Mouse (Mus musculus) limb, embryonic 14.5 days (tissue): ENCODE measurements around the gene Eefsec. TPM values are rescaled to one million over a fixed set of nuclear protein-coding genes. Genes with fewer than 3 reads are reported as not detected.
A peak's percentile ranks its signal among the peaks of the same experiment; 100 is the strongest.

Source experiments
- ATAC-seq: fragments of 200-750 bp; cut with Nextera tagmentation; 2 replicates; pipeline ENCODE4 v1.8.0; 2017; ENCODE audit warnings: low read depth, moderate number of reproducible peaks, moderate TSS enrichment; ENCODE audit not compliant: low FRiP score
- DNase-seq: peaks from one replicate; pipeline ENCODE4 v3.0.0-alpha.2; 2015; ENCODE audit warnings: low spot score
- H3K27ac ChIP-seq: fragments of 300-500 bp; sonication (generic); replicated peaks from 2 replicates; pipeline ENCODE4 v1.5.1; 2014; ENCODE audit warnings: low read depth, mild to moderate bottlenecking, low read length, moderate library complexity, mixed read lengths
- H3K27me3 ChIP-seq: fragments of 300-500 bp; sonication (generic); 2 replicates; pipeline ENCODE4 v1.6.1; 2014; ENCODE audit warnings: low read length, mixed read lengths; ENCODE audit not compliant: control insufficient read depth, insufficient read depth
- H3K36me3 ChIP-seq: fragments of 300-500 bp; sonication (generic); 2 replicates; pipeline ENCODE4 v1.6.1; 2014; ENCODE audit warnings: mild to moderate bottlenecking, low read length, moderate library complexity, mixed read lengths; ENCODE audit not compliant: control insufficient read depth, insufficient read depth
- H3K4me1 ChIP-seq: fragments of 300-500 bp; sonication (generic); 2 replicates; pipeline ENCODE4 v1.6.1; 2014; ENCODE audit warnings: antibody characterized with exemption, low read length, mixed read lengths; ENCODE audit not compliant: control insufficient read depth, insufficient read depth
- H3K4me2 ChIP-seq: fragments of 300-500 bp; sonication (generic); replicated peaks from 2 replicates; pipeline ENCODE4 v1.6.1; 2014; ENCODE audit warnings: low read depth, mild to moderate bottlenecking, low read length, moderate library complexity; ENCODE audit not compliant: severe bottlenecking
- H3K4me3 ChIP-seq: fragments of 300-500 bp; sonication (generic); replicated peaks from 2 replicates; pipeline ENCODE4 v1.5.1; 2014; ENCODE audit warnings: low read length
- H3K9ac ChIP-seq: fragments of 300-500 bp; sonication (generic); 2 replicates; pipeline ENCODE4 v1.6.1; 2014; ENCODE audit warnings: mild to moderate bottlenecking, low read depth, low read length, moderate library complexity; ENCODE audit not compliant: severe bottlenecking
- H3K9me3 ChIP-seq: fragments of 300-500 bp; sonication (generic); 2 replicates; pipeline ENCODE4 v1.6.1; 2016; ENCODE audit warnings: low read length; ENCODE audit not compliant: control insufficient read depth
- POLR2A ChIP-seq: fragments of 200-500 bp; IDR thresholded peaks from 2 replicates; pipeline ENCODE4 v1.8.0; 2012; ENCODE audit warnings: inconsistent platforms, mild to moderate bottlenecking, moderate library complexity, borderline replicate concordance; ENCODE audit not compliant: insufficient read depth, insufficient read length; ENCODE audit errors: extremely low read depth
- WGBS: fragments of 180-500 bp; shearing (Covaris S2); extraction: QIAGEN DNeasy Blood & Tissue Kit; methylation state at CpG from one replicate; pipeline ENCODE4 v1.1.7; 2014; 5-methylcytosine and 5-hydroxymethylcytosine counted together
- polyA plus RNA-seq, 2 experiments: library from polyadenylated mRNA; depleted of rRNA in 1 of 2; stranded (reverse) in 1 of 2; unstranded in 1 of 2; fragments of >200 nt; fragmentation: Nextera tagmentation in 1 of 2; extraction: Ambion mirVana in 1 of 2; gene quantifications; 2 replicates each; pipeline versions ENCODE4 v1.2.1 to v1.2.3; 2012 to 2014

Gene Eefsec
- polyA plus RNA-seq, 2 experiments = 23.0 to 38.2 TPM

DNA sequence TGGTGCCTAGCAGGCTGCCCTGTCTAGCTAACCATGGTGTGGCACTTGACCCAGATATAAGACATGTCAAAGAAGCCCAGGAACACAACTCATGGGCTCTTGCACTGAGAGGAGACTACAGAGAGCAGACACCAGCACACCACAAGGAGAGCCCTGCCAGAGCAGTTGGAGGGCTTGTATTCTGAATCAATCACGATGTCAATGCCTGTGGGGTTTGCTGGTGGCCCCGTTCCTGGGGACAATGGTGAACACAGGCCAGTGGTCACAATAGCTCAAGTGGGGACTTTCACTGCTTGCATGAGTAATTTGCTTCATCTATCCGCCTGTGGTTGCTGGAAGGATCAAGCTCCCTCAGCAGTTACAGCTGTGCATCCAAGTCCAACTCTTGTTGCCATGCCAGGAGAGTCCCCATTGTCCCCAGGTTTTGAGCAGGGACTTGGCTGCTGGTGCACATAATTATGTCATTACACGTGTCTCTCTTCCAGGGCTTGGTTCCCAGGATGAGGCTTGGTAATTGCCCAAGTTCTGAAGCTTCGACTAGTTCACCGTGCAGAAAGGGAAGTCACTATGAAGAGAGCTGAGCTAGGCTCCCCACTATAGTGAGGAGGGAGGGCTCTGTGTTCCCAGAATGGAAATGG lies 156.1 kb downstream of the Eefsec start:
- Histone ChIP-seq H3K4me3 (no peak overlapping the region), H3K9ac (no peak overlapping the region), H3K27ac (no peak overlapping the region), H3K9me3 (no peaks in the 10 kb centered on the region), H3K36me3 (no peaks in the 10 kb centered on the region), H3K4me1 (no peaks in the 10 kb centered on the region), H3K4me2 (no peak overlapping the region), H3K27me3 (no peaks in the 10 kb centered on the region)
- WGBS = 85% methylated on average over 6 of the region's 6 CpGs
- peak; percentile 14 for DNase-seq
- ATAC-seq = no peak
- TF ChIP-seq POLR2A = no peak

DNA sequence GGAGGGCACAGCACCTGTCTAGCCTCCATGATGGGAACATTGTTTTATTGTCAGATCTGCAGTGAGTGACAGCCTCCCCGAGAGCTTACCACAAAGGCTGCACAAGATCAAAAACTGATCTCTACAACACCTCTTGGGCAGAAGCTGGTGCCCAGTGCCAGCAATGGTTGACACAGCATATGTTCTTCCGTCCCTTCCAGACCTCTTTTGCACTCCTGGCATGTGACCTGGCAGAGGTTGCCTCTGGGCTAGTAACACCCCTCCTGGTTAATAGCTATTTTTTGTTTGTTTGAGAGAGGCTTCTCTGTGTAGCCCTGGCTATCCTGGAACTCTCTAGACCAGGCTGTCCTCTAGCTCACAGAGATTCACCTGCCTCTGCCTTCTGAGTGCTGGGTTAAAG lies 168.2 kb downstream of the Eefsec start:
- H3K27me3 ChIP-seq = no peaks in the 10 kb centered on the region
- no peak overlapping the region for H3K27ac ChIP-seq
- WGBS = 87% methylated on average over 2 of the region's 2 CpGs
- no peak overlapping the region for H3K4me2 ChIP-seq
- peaks cover 3% of the 10 kb centered on the region; the same call in 1 of the 2 replicates for H3K36me3 ChIP-seq
- no peak for TF ChIP-seq POLR2A
- H3K9me3 ChIP-seq = no peaks in the 10 kb centered on the region
- ATAC-seq (no peak), DNase-seq (no peak)
- H3K4me3 ChIP-seq = no peak overlapping the region
- no peak overlapping the region for H3K9ac ChIP-seq
- H3K4me1 ChIP-seq = no peaks in the 10 kb centered on the region

DNA sequence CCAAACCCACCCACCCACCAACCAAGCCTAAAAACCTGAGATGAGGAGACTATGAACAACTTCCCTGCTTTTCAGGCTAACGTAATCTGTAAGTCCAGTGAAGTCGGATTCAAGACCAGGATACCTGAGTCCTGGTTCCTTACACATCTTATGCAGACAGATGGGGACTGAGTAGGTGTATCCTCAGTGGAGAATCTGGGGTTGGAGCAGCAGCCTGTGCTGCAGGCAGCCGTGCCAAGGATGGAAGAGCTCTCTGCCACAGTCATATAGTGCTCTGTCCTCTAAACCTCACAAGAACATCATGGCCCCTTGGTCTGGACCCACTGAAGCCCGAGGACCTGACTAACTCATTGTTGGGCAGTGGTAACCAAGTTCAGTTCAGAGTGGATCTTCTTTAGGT lies 169.1 kb downstream of the Eefsec start:
- no peak overlapping the region for H3K4me2 ChIP-seq
- no peaks in the 10 kb centered on the region for H3K27me3 ChIP-seq
- no peak overlapping the region for H3K27ac ChIP-seq
- no peak overlapping the region for H3K9ac ChIP-seq
- 92% methylated on average over 4 of the region's 4 CpGs for WGBS
- no peak for ATAC-seq
- no peak for DNase-seq
- 0 out of 2 replicates have a peak, but pooled peaks cover 4% of the 10 kb centered on the region for H3K4me1 ChIP-seq
- H3K4me3 ChIP-seq = no peak overlapping the region
- H3K9me3 ChIP-seq = no peaks in the 10 kb centered on the region
- H3K36me3 ChIP-seq = peaks cover 3% of the 10 kb centered on the region; the same call in 1 of the 2 replicates
- TF ChIP-seq POLR2A = no peak

DNA sequence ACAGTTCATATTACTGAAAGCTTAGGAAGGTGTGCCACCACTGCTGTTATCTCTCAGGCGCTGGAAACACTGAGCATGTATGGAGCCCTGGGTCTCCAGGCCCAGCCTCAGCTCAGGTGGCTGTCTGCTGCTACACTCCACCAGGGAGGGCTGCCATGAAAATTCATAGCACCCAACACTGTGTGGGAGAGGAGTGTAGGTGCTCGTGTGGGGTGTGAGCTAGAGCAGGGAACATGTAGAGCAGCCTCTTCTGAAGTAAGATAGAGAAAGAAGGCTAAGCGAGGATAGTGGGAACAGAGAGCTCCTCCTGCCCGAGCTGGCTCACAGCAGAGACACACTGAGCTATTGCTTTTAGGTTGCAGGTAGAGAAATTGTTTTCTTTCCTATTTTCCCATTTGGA lies 170.1 kb downstream of the Eefsec start:
- no peaks in the 10 kb centered on the region for H3K9me3 ChIP-seq
- no peak overlapping the region for H3K27ac ChIP-seq
- H3K4me3 ChIP-seq = no peak overlapping the region
- ATAC-seq (no peak), DNase-seq (no peak)
- H3K9ac ChIP-seq = no peak overlapping the region
- no peak for TF ChIP-seq POLR2A
- peaks cover 10% of the 10 kb centered on the region; the same call in 1 of the 2 replicates for H3K4me1 ChIP-seq
- H3K4me2 ChIP-seq = no peak overlapping the region
- WGBS = 80% methylated on average over 4 of the region's 4 CpGs
- H3K27me3 ChIP-seq = no peaks in the 10 kb centered on the region
- H3K36me3 ChIP-seq = peaks cover 3% of the 10 kb centered on the region; the same call in 1 of the 2 replicates

DNA sequence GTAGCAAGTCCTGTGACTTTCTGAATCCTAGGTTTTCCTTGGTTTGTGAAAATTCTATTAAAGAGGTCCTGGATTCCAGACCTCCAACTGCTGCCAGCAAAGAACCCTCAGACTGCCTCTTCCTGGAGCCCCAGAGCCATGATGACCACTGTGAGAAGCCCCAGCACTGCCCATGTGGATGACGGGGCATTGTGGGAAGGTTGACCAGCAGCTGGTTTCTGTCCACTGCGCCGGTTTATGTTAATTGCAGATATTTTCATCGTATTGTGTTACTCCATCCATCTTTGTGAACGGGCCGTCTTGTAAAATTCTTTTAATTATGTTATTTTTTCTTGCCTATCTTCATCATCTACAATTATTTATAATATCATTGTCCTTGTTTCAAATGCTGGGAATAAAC lies 171.7 kb downstream of the Eefsec start:
- DNase-seq (no peak), ATAC-seq (no peak)
- H3K27me3 ChIP-seq = no peaks in the 10 kb centered on the region
- TF ChIP-seq POLR2A = no peak
- no peaks in the 10 kb centered on the region for H3K9me3 ChIP-seq
- H3K27ac ChIP-seq = no peak overlapping the region
- H3K9ac ChIP-seq = no peak overlapping the region
- H3K36me3 ChIP-seq = peaks cover 4% of the 10 kb centered on the region; the same call in 1 of the 2 replicates
- no peak overlapping the region for H3K4me2 ChIP-seq
- peaks cover 10% of the 10 kb centered on the region; the same call in 1 of the 2 replicates for H3K4me1 ChIP-seq
- H3K4me3 ChIP-seq = no peak overlapping the region
- WGBS = 84% methylated on average over 6 of the region's 6 CpGs
